Mouse (Mus musculus): Measurements from ENCODE around the gene Uqcc1.

GRCm38 (mm10) chr2:155846930-155847329 is 83.2 kb downstream of the Uqcc1 start:
- TF ChIP-seq CTCF (IDR thresholded peaks at IDR 0.05; ENCODE audit: extremely low read depth, insufficient read length, insufficient replicate concordance, low read depth, low read length) (no peak), POLR2A (IDR thresholded peaks at IDR 0.05; ENCODE audit: low read depth, low read length) (no peak)

Measured in small intestine, adult 2 months (tissue).